Mouse (Mus musculus) hindbrain, embryonic 12.5 days (tissue): Measurements from ENCODE around the gene Kif22. TPM values are rescaled to one million over a fixed set of nuclear protein-coding genes. Genes with fewer than 3 reads are reported as not detected.
A peak's percentile ranks its signal among the peaks of the same experiment; 100 is the strongest.

Source experiments
- ATAC-seq: fragments of 200-750 bp; cut with Nextera tagmentation; 2 replicates; pipeline ENCODE4 v1.8.0; 2017; ENCODE audit warnings: moderate TSS enrichment; ENCODE audit not compliant: low FRiP score
- H3K27ac ChIP-seq: fragments of 300-500 bp; sonication (generic); 2 replicates; pipeline ENCODE4 v1.5.1; 2016; ENCODE audit warnings: mild to moderate bottlenecking
- H3K27me3 ChIP-seq: fragments of 300-500 bp; sonication (generic); 2 replicates; pipeline ENCODE4 v1.6.1; 2016; ENCODE audit warnings: mild to moderate bottlenecking
- H3K36me3 ChIP-seq: fragments of 300-500 bp; sonication (generic); 2 replicates; pipeline ENCODE4 v1.6.1; 2016; ENCODE audit warnings: mild to moderate bottlenecking
- H3K4me1 ChIP-seq: fragments of 300-500 bp; sonication (generic); 2 replicates; pipeline ENCODE4 v1.6.1; 2016
- H3K4me2 ChIP-seq: fragments of 300-500 bp; sonication (generic); replicated peaks from 2 replicates; pipeline ENCODE4 v1.6.1; 2016; ENCODE audit warnings: mild to moderate bottlenecking
- H3K4me3 ChIP-seq: fragments of 300-500 bp; sonication (generic); 2 replicates; pipeline ENCODE4 v1.5.1; 2016; ENCODE audit warnings: mild to moderate bottlenecking
- H3K9ac ChIP-seq: fragments of 300-500 bp; sonication (generic); 2 replicates; pipeline ENCODE4 v1.6.1; 2016; ENCODE audit warnings: mild to moderate bottlenecking, moderate library complexity
- H3K9me3 ChIP-seq: fragments of 300-500 bp; sonication (generic); replicated peaks from 2 replicates; pipeline ENCODE4 v1.6.1; 2016; ENCODE audit warnings: mild to moderate bottlenecking
- WGBS: fragments of 180-500 bp; shearing (Covaris S2); methylation state at CpG from one replicate; pipeline ENCODE4 v1.1.7; 2016; 5-methylcytosine and 5-hydroxymethylcytosine counted together
- polyA plus RNA-seq: library from polyadenylated mRNA; unstranded; fragments of >200 nt; fragmentation: Nextera tagmentation; extraction: Ambion mirVana; gene quantifications from 2 replicates; pipeline ENCODE4 v1.2.1, GENCODE M21; 2016

Kif22 gene
- polyA plus RNA-seq, 1 experiment from 2014 or later, result 86.9 TPM

- peaks cover 39% of the 10 kb centered on the region for H3K4me1 ChIP-seq
These were observed 15.1 kb downstream of the Kif22 start, which contains the start of gene Maz for GRCm38 (mm10) chr7:127026984-127027726. TSS of gene Maz (minus strand) at chr7:127027037.

GRCm38 (mm10) chr7:127026616-127026983 is 15.7 kb downstream of the Kif22 start:
- Histone ChIP-seq H3K36me3 (peaks cover 43% of the 10 kb centered on the region), H3K27ac (peak overlapping the region; percentile 100), H3K9me3 (no peaks in the 10 kb centered on the region), H3K27me3 (no peaks in the 10 kb centered on the region), H3K4me3 (peak overlapping the region; percentile 97), H3K4me1 (peaks cover 44% of the 10 kb centered on the region), H3K9ac (peak overlapping the region; percentile 100), H3K4me2 (peak overlapping the region; percentile 98)
- no CpG with 5 or more reads among the region's 48 CpGs for WGBS
- ATAC-seq, result no peak

More at GRCm38 (mm10) chr7:127026984-127027726, 15.1 kb downstream of the Kif22 start, which contains the start of gene Maz:
- peak; percentile 92 for ATAC-seq
- H3K27me3 ChIP-seq, result no peaks in the 10 kb centered on the region
- H3K36me3 ChIP-seq, result peaks cover 43% of the 10 kb centered on the region
- peak within 1 kb of the TSS; percentile 97 for H3K4me3 ChIP-seq
- no peaks in the 10 kb centered on the region for H3K9me3 ChIP-seq
- H3K27ac ChIP-seq, result peak within 1 kb of the TSS; percentile 100
- peak within 1 kb of the TSS; percentile 100 for H3K9ac ChIP-seq
- WGBS, result under 1% methylated on average over 46 of the region's 63 CpGs
- H3K4me2 ChIP-seq, result peak within 1 kb of the TSS; percentile 98

GRCm38 (mm10) chr7:127026161-127026600 is 16.1 kb downstream of the Kif22 start:
- Histone ChIP-seq H3K4me1 (peaks cover 49% of the 10 kb centered on the region), H3K27me3 (no peaks in the 10 kb centered on the region), H3K4me3 (peak overlapping the region; percentile 97), H3K27ac (peak overlapping the region; percentile 100), H3K4me2 (peak overlapping the region; percentile 98), H3K9me3 (no peaks in the 10 kb centered on the region), H3K36me3 (peaks cover 40% of the 10 kb centered on the region), H3K9ac (peak overlapping the region; percentile 100)
- WGBS, result 0% methylated on average over 11 of the region's 48 CpGs
- ATAC-seq, result peak; percentile 14

GRCm38 (mm10) chr7:127025556-127026160 is 16.6 kb downstream of the Kif22 start:
- Histone ChIP-seq H3K4me2 (peak overlapping the region; percentile 98), H3K4me3 (peak overlapping the region; percentile 97), H3K36me3 (peaks cover 36% of the 10 kb centered on the region), H3K27ac (peak overlapping the region; percentile 100), H3K9me3 (no peaks in the 10 kb centered on the region), H3K4me1 (peaks cover 54% of the 10 kb centered on the region), H3K27me3 (no peaks in the 10 kb centered on the region), H3K9ac (peak overlapping the region; percentile 100)
- ATAC-seq, result peak; percentile 9; the same call in 1 of the 2 replicates
- under 1% methylated on average over 55 of the region's 65 CpGs for WGBS

- Histone ChIP-seq H3K9me3 (no peaks in the 10 kb centered on the region), H3K4me2 (peak overlapping the region; percentile 98), H3K4me3 (peak overlapping the region; percentile 97), H3K9ac (peak overlapping the region; percentile 100), H3K4me1 (peaks cover 61% of the 10 kb centered on the region), H3K27ac (peak overlapping the region; percentile 100), H3K36me3 (peaks cover 32% of the 10 kb centered on the region), H3K27me3 (no peaks in the 10 kb centered on the region)
- 1% methylated on average over 30 of the region's 30 CpGs for WGBS
- peak; percentile 38 for ATAC-seq
These were observed 17.3 kb downstream of the Kif22 start for GRCm38 (mm10) chr7:127024755-127025555.

- Histone ChIP-seq H3K36me3 (peaks cover 28% of the 10 kb centered on the region), H3K9ac (peak overlapping the region; percentile 100), H3K27me3 (no peaks in the 10 kb centered on the region), H3K27ac (peak overlapping the region; percentile 100), H3K9me3 (no peaks in the 10 kb centered on the region), H3K4me3 (peak overlapping the region; percentile 97), H3K4me2 (peak overlapping the region; percentile 98), H3K4me1 (peaks cover 68% of the 10 kb centered on the region)
- 28% methylated on average over 19 of the region's 19 CpGs for WGBS
- ATAC-seq, result no peak
These were observed 18.2 kb downstream of the Kif22 start for GRCm38 (mm10) chr7:127023896-127024690.

GRCm38 (mm10) chr7:127023272-127023691 is 19.0 kb downstream of the Kif22 start:
- Histone ChIP-seq H3K4me1 (peaks cover 76% of the 10 kb centered on the region), H3K9ac (peak overlapping the region; percentile 100), H3K27me3 (no peaks in the 10 kb centered on the region), H3K9me3 (no peaks in the 10 kb centered on the region), H3K27ac (peak overlapping the region; percentile 60), H3K4me2 (peak overlapping the region; percentile 98), H3K36me3 (peaks cover 26% of the 10 kb centered on the region), H3K4me3 (peak overlapping the region; percentile 97)
- ATAC-seq, result no peak
- WGBS, result 77% methylated on average over 13 of the region's 13 CpGs

GRCm38 (mm10) chr7:127022528-127023271 is 19.6 kb downstream of the Kif22 start:
- peak overlapping the region; percentile 100; the same call in 1 of the 2 replicates for H3K9ac ChIP-seq
- 91% methylated on average over 7 of the region's 7 CpGs for WGBS
- peak overlapping the region; percentile 97 for H3K4me3 ChIP-seq
- peak overlapping the region; percentile 98 for H3K4me2 ChIP-seq
- H3K27me3 ChIP-seq, result no peaks in the 10 kb centered on the region
- peak overlapping the region; percentile 92 for H3K27ac ChIP-seq
- no peaks in the 10 kb centered on the region for H3K9me3 ChIP-seq
- no peak for ATAC-seq
- H3K4me1 ChIP-seq, result peaks cover 75% of the 10 kb centered on the region
- peaks cover 26% of the 10 kb centered on the region for H3K36me3 ChIP-seq

- Histone ChIP-seq H3K27ac (peak overlapping the region; percentile 92), H3K9me3 (no peaks in the 10 kb centered on the region), H3K4me1 (peaks cover 73% of the 10 kb centered on the region), H3K4me3 (peak overlapping the region; percentile 48), H3K4me2 (peak overlapping the region; percentile 98), H3K9ac (peak overlapping the region; percentile 76), H3K27me3 (no peaks in the 10 kb centered on the region), H3K36me3 (peaks cover 26% of the 10 kb centered on the region)
- 44% methylated on average over 5 of the region's 5 CpGs for WGBS
- ATAC-seq, result no peak
These were observed 20.4 kb downstream of the Kif22 start for GRCm38 (mm10) chr7:127021563-127022527.

GRCm38 (mm10) chr7:127020901-127021562 is 21.2 kb downstream of the Kif22 start, which contains the start of the genes Gm42742 and Prrt2:
TSS of gene Gm42742 (minus strand) at chr7:127021097.
TSS of gene Prrt2 (minus strand) at chr7:127021211.
- Histone ChIP-seq H3K9me3 (no peaks in the 10 kb centered on the region), H3K4me2 (peak within 1 kb of the TSS; percentile 84), H3K36me3 (peaks cover 26% of the 10 kb centered on the region), H3K27me3 (no peaks in the 10 kb centered on the region), H3K4me3 (peak within 1 kb of the TSS; percentile 48), H3K27ac (peak within 1 kb of the TSS; percentile 92), H3K9ac (peak within 1 kb of the TSS; percentile 76), H3K4me1 (peaks cover 74% of the 10 kb centered on the region)
- WGBS, result under 1% methylated on average over 37 of the region's 37 CpGs
- no peak for ATAC-seq
